Mouse (Mus musculus) E14TG2a.4 (cell line): Measurements from ENCODE around the gene Sgk1.

Experiments used
- CTCF ChIP-seq: conservative IDR thresholded peaks from 2 replicates; pipeline ENCODE4 v1.5.1; 2014; ENCODE audit warnings: low read length
- NANOG ChIP-seq: IDR thresholded peaks from 2 replicates; pipeline ENCODE4 v1.6.1; 2014; ENCODE audit warnings: borderline replicate concordance, low read length, mixed read lengths
- POU5F1 ChIP-seq: IDR thresholded peaks from 2 replicates; pipeline ENCODE4 v1.6.1; 2014; ENCODE audit warnings: low read length, borderline replicate concordance

GRCm38 (mm10) chr10:22017469-22018159 lies 135.6 kb downstream of the Sgk1 start:
- no peak for TF ChIP-seq CTCF
- TF ChIP-seq NANOG = no peak
- TF ChIP-seq POU5F1 = no peak
